Mouse (Mus musculus) urinary bladder, postnatal 14 days (tissue): ENCODE measurements around the gene Sf3b2.
"Not testable (repeated sequence)": the region's sequence is repeated elsewhere in the genome, so short reads cannot be mapped to it uniquely, and the experiment has no call there.

Source experiments
- DNase-seq: peaks from one replicate; pipeline ENCODE4 v3.0.0; 2021; ENCODE audit warnings: low spot score

Sf3b2 gene

DNA sequence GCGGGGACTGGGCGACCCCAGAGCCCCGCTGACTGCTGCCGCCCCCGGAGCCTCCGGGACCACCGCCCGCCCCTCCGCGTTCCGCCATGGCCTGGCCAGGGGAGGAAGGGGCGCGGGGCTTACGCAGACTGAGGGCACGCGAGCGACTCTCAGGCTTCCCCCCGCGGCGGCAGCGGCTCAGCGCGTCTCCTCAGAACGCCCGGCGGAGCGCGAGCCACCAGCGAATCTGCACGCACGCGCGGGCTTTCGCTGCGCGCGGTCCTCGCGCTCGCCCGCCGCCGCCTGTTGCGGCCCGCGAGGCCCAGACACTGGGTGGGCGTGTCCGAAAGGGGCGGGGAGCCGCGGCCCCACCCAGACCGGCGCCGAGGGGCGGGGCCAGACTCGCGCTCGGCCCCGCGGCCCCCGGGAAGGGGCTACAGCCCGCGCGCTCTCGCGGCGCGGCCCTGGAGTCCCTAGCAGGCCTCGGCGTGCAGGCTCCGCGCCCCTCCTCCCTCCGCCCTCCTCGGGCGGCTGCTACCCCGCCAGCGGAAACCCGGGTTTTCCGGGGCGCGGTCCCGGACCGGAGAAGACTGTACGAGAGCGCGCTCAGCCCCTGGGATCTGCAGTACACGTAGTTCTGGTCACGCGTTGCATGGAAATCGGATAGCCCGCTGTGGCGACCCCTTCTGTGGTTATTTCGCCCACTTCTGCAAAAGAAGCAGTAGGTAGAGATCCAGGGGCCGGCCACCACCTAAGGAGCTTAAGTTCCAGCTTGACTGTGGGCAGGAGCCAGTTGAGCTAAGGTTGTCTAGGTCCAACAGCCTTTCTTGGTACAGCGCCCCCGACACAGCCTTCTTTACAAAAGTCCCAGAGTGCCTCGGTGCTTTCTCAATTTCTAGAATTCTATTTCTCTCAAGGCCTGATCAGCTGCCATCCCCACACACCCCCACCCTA is 22.2 kb downstream of the Sf3b2 start, which contains the start of gene Pacs1:
Pacs1 (minus strand) TSS at position 319 of the 933 bp plus-strand sequence.
- peak; percentile 86 for DNase-seq

DNA sequence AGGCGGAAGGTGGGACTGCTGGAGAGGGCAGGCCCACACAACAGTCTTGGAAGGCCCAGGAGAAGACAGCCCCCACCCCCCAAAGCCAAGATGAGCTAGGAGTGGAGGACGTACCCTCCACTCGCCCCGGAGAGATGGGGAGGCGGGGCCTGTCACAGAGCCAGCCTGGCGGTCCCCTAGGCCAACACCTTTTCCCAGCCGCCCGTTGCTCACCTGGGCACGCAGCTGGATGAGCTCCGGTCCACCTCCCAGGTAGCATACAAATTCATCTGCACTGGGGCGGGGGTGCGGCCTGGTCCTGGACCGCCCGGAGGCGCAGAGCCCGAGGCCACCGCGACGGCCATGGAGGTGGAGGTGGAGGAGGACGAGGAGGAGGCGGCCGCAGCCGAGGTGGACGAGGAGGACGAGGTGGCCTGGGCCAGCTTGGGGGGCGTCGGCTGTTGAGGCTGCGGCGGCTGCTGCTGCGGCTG is 22.9 kb downstream of the Sf3b2 start:
- peak; percentile 35 for DNase-seq

DNA sequence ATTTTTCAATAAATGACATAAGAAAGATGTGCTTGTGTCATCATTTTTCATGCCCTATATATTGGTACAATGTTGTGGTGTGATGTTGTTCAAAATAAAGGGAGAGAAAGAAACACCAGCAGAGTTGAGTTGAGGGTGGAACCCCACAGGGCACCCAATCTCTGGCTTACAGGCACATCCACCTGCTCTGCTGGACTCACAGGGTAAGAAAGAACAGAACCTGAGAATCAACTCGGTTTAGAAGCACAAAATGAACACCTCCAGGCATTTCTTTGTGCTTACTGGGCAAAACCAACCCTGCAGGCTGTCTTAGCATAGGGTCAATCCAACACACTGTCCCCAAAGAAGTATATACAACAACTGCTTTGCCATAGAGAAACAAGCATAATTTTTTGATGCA is 23.8 kb downstream of the Sf3b2 start:
- no peak for DNase-seq

DNA sequence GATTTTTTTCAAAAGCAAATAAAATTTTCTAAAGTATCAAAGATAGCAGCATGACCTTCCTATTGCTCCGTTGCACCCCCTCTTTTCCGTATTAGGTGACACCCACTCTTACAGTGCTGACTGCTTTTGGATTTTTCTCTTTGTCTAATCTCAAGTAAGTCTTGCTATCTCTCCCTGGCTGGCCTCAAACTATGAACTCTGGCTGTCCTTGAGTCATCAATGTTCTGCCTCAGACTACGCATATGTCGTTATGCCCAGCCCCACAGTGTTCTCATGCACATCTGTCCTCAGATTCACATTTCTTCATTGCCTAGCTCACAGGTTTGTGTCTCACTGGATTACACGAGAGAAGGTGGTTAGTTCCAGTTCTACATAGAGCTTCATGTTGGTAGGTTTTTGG is 25.9 kb downstream of the Sf3b2 start:
- DNase-seq, result no peak

DNA sequence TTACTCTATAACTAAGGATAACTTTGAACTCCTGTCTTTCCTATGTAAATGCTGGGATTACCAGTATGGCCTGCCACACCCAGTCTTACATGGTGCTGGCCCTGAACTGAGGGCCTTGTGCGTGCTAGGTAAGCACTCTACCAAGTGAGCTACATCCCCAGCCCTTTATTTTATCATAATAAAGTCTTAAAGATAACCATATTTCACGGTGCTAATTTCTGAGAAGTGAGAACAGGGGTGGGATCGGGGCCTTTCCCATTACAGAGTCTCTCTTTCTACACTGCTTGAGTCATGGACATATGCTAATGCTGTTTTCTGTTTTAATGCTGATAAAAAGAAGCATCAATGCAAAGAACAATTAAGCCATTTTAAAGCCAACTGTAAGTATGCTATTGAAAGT is 26.4 kb downstream of the Sf3b2 start:
- no peak for DNase-seq

DNA sequence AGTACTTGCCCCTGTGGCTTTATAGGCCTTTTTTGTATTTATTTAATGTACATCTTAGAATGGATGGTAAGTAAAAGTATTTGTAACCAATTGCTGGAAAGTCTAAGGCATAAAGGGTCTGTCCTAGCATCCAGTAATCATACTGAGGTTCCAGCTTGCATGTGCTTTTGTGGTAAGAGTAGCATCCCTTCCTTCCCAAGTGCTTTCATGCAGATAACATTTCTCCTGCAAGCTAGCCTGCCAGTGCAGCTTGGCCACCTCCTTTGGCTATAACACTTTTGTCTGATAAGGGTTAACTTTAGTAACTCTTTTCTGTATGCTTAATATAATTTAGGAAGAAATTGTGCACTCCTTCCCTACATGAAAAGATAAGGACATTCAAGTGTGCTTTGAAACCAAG is 27.2 kb downstream of the Sf3b2 start:
- no peak for DNase-seq

DNA sequence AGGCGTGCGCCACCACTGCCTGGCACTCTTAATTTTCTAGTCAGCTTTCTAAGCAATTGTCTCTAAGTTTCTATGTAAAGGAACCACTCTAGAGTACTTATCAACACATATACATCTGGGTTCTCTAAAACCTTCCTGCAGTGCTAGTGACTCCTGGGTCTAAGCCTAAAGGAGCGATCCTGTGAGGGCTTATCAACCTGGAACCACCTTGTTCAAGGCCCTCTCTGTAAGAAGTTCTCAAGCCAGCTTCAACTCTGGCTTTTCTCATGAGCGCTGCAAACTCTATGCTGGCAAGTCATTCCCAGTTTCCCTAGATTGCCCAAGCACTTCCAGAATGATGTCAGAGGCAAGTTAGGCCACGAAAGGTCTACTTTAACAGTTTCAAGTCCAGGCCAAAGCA is 28.2 kb downstream of the Sf3b2 start:
- no peak for DNase-seq

DNA sequence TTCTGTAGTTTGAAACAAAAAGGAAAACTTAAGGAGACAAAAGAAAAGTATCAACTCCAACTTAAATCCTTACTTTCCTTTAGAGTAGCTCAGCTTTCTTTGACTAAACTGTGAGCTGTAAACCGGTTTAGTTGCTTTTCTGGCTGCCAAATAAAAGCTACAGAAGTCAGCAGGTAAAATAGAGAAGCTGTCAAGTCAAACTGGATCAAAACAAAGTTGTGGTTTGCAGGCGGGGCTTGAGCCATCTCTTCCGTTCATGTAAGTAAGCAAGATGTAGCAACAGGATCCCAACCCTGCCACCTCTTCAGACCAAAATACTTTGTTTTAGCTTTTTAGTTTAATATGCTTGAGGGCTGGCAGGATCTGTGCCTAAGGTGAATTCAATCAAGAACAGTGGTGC is 38.1 kb downstream of the Sf3b2 start:
- peak; percentile 41 for DNase-seq

DNA sequence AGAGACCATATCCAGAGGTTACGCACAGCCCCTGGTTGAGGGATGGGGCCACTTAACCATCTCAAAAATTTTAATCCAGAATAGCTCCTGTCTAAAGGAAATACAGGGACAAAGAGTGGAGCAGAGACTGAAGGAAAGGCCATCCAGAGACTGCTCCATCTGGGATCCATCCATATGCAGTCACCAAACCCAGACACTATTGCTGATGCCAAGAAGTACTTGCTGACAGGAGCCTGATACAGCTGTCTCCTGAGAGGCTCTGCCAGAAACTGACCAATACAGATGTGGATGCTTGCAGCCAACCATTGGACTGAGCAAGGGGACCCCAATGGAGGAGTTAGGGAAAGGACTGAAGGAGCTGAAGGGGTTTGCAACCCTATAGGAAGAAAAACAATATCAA is 58.3 kb downstream of the Sf3b2 start:
- not testable (repeated sequence) for DNase-seq

DNA sequence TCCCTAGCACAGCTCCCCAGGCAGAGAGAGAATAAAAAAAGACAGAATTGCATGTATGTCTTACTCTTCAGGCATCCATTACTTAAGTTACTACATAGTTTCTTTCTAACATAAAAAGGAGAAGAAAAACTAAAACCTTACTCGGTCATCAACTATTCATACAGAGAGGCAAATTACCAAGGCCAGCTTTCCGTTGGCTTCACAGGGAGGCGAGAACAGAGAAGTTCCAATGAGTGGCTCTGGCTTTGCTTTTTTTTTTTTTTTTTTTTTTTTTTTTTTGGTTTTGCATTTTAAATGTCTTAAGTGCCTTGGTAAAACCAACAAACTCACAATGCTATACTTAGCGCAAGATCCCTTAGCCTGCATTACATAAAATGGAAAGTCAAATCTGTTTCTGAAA is 62.6 kb downstream of the Sf3b2 start:
- DNase-seq, result no peak

DNA sequence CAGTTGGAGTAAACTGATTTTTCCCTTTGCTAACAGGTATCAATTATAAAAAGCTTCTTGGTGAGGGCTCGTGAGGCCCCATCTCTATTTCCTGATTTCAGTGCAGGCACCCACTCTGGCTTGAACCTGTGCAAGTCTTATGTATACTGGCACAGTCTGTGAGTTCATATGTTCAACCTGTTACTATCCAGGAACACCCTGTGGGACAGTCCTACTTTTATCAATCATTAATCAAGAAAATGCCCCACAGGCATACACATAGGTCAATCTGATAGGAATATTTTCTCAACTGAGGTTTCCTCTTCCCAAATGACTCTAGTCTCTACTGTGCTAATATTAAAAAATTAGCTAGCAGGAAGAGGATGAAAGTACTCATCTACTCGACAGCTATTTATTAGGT is 65.1 kb downstream of the Sf3b2 start:
- no peak for DNase-seq

DNA sequence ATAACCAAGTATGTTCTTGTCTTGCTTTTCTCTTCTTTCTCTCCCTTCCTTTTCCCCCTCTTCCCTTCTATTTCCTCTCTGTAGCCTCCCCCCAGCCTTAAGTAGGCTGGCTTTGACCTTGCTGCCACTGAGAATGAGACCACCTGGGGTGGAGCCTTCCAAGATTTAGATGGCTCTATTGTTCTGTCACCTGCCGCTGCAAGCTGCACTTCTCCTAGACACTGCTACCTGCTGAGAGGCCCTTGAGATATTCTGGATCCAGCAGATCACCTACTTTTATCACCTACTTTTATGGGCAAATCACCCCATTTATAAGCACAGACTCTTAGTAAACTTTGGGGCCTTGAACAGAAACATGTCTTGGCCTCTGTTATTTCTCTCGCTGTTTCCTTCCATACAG is 70.6 kb downstream of the Sf3b2 start:
- DNase-seq, result no peak

DNA sequence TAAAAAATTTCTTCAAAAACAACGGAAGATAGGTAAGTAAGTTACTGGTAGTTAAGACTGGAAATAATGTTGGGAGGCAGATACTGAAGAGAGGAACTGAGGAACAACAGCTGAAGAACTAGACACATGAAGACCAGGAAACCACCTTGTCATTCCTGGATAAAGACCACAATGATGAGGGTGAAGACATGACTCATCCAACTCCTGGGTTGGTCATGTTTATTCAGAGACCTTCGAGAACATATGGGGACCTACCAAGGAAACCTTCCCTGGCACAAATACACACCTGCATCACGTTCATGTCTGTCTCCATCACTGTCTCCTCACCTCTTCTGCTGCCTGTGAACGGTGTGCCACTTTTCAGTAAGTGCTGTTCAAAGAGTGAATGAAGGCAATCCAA is 71.2 kb downstream of the Sf3b2 start:
- no peak for DNase-seq
